Mouse (Mus musculus) urinary bladder, adult 18-20 months (tissue): Measurements from ENCODE around the gene Slf2.

Experiments used
- DNase-seq, 2 experiments: peaks; one replicate each; pipeline ENCODE4 v3.0.0; 2022; ENCODE audit warnings: low spot score in 2 of 2, mixed read lengths in 2 of 2

Slf2 gene

GRCm38 (mm10) chr19:44907851-44908690 is 22.9 kb upstream of the Slf2 start:
- peak in 1 of 2 experiments; percentile 42 for DNase-seq

GRCm38 (mm10) chr19:44908836-44909460 is 22.0 kb upstream of the Slf2 start:
- no peak for DNase-seq

GRCm38 (mm10) chr19:44914481-44915249 is 16.3 kb upstream of the Slf2 start:
- DNase-seq: peak in 1 of 2 experiments; percentile 36

GRCm38 (mm10) chr19:44918171-44918570 is 12.8 kb upstream of the Slf2 start:
- no peak for DNase-seq

GRCm38 (mm10) chr19:44921466-44922139 is 9.3 kb upstream of the Slf2 start:
- no peak for DNase-seq

GRCm38 (mm10) chr19:44922521-44922920 is 8.4 kb upstream of the Slf2 start:
- DNase-seq: no peak

- no peak for DNase-seq
Measured at GRCm38 (mm10) chr19:44924699-44925098, 6.3 kb upstream of the Slf2 start.

- DNase-seq: no peak
Measured at GRCm38 (mm10) chr19:44926781-44927180, 4.2 kb upstream of the Slf2 start.

- DNase-seq: no peak
Measured at GRCm38 (mm10) chr19:44927250-44927649, 3.7 kb upstream of the Slf2 start.

GRCm38 (mm10) chr19:44928185-44928584 is 2.8 kb upstream of the Slf2 start:
- DNase-seq: no peak

- DNase-seq: no peak
Measured at GRCm38 (mm10) chr19:44929251-44929650, 1.7 kb upstream of the Slf2 start.

GRCm38 (mm10) chr19:44929663-44930062 is 1.3 kb upstream of the Slf2 start:
- DNase-seq: no peak

GRCm38 (mm10) chr19:44930122-44930521 is 829 bp upstream of the Slf2 start:
- DNase-seq: no peak

GRCm38 (mm10) chr19:44931454-44931759 is 456 bp downstream of the Slf2 start:
- peak; percentile 73 to 86 for DNase-seq

GRCm38 (mm10) chr19:44932051-44932450 is 1.1 kb downstream of the Slf2 start:
- DNase-seq: no peak

- DNase-seq: no peak
Measured at GRCm38 (mm10) chr19:44933136-44933535, 2.2 kb downstream of the Slf2 start.

- no peak for DNase-seq
Measured at GRCm38 (mm10) chr19:44959633-44960032, 28.7 kb downstream of the Slf2 start.

GRCm38 (mm10) chr19:44965978-44966377 is 35.0 kb downstream of the Slf2 start:
- DNase-seq: no peak

- DNase-seq: no peak
Measured at GRCm38 (mm10) chr19:44968329-44968728, 37.4 kb downstream of the Slf2 start.

GRCm38 (mm10) chr19:44976636-44977035 is 45.7 kb downstream of the Slf2 start:
- no peak for DNase-seq

- DNase-seq: no peak
Measured at GRCm38 (mm10) chr19:44977148-44977547, 46.2 kb downstream of the Slf2 start.

GRCm38 (mm10) chr19:44980787-44981186 is 49.8 kb downstream of the Slf2 start:
- no peak for DNase-seq
